Mouse (Mus musculus) naive thymus-derived CD4-positive, alpha-beta T cell, adult 2 months (primary cell): ENCODE results near the gene Cntfr.

ENCODE experiments used
- DNase-seq: peaks from one replicate; pipeline ENCODE4 v3.0.0-alpha.2; 2011; ENCODE audit warnings: low read depth

Gene Cntfr

GRCm38 (mm10) chr4:41678863-41679262 is 18.0 kb downstream of the Cntfr start:
- no peak for DNase-seq

GRCm38 (mm10) chr4:41677006-41677629 is 19.8 kb downstream of the Cntfr start:
- no peak for DNase-seq

GRCm38 (mm10) chr4:41676248-41677005 is 20.5 kb downstream of the Cntfr start:
- no peak for DNase-seq

DNA sequence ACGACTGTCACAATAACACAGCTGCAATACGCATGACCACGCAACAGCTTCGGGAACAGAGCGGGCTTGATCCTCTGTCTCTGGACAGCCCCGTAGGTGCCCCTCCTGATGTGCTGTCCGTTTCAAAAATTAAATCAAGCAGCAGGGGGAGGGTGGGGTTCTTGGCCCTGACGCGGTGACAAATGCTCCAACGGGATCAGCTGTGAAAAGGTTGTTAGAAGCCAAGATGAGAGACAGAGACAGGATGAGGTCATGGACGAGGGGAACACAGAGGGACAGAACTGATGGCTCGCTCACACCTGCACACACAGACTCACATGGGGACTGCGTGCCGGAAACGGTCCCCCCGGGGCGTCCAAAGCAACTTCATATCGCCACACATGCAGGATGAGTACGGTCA is 23.7 kb downstream of the Cntfr start:
- no peak for DNase-seq

- no peak for DNase-seq
These were observed 24.3 kb downstream of the Cntfr start for GRCm38 (mm10) chr4:41672522-41672963.

- DNase-seq: no peak
These were observed 24.9 kb downstream of the Cntfr start for GRCm38 (mm10) chr4:41671963-41672480.

GRCm38 (mm10) chr4:41671500-41671899 is 25.4 kb downstream of the Cntfr start:
- no peak for DNase-seq

DNA sequence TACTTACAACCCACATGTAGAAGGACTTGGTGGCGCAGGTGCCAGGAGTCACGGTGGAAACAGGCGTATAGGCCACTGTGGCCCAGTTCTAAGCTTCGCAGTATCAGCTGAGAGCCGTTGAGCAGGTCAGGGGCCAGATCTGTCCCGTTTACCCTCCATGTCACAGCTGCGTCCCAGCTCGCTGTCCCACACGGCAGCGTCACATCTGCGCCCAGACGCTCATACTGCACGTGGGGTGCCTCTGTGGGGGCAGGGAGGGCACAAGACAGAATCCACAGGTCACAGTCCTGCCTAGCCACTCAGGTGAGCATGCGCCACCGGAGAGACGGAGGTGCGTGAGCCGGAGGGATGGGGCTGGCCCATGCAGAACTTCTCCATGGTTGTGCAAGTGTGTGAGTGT is 26.1 kb downstream of the Cntfr start:
- DNase-seq: no peak

GRCm38 (mm10) chr4:41666646-41667045 is 30.2 kb downstream of the Cntfr start:
- no peak for DNase-seq

DNA sequence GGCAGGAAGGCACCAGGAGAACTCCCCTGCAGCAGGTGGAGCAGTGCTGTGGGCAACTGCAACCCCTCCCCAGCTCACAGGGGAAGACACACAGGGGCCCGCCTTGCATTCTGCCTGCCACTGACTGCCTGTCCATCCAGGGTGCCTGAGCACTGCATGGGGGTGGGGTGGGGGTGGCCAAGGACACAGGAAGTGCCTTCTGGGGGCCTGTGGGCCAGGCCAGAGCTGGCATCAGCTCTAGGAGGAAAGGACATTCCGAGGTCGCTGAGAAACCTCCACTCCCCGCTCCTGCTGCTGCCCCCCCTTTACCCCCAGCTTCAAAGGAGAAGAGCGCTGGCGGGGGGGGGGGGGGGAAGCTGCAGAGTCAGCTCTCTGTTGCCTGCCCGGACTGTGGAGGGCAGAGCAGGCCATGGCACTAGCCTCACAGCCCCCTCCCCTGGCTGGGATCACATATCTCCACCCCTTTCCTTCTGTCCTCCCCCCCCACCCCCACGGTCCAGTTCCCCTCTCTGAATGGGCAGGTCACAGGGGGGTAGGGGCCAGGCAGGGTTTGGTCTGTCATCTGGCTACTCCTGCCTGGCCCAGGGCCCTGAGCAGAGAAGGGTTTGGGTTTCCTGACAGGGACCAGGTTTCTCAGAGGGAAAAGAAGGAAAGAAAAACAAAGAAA is 31.7 kb downstream of the Cntfr start:
- no peak for DNase-seq

GRCm38 (mm10) chr4:41664533-41664932 is 32.4 kb downstream of the Cntfr start:
- DNase-seq: no peak

GRCm38 (mm10) chr4:41663614-41664013 is 33.3 kb downstream of the Cntfr start:
- DNase-seq: no peak

DNA sequence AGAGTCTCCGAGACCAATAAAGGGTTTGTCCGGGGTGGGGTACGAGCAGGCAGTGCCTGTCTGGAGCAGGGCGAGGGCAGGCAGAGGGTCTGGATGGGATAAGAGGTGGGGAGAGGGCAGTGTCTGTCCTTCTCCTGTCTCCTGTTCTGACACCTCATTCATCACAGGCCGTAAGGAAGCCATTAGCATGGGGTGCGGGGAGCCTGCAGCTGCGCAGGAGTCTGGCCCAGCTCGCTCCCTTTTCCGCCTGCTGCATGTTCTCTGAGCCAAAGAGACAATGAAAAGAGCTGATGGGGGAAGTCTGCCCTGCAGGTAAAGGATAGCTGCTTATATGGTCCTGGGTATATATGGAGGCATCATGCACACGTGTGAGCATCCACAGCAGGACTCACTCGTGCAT is 34.2 kb downstream of the Cntfr start:
- no peak for DNase-seq

DNA sequence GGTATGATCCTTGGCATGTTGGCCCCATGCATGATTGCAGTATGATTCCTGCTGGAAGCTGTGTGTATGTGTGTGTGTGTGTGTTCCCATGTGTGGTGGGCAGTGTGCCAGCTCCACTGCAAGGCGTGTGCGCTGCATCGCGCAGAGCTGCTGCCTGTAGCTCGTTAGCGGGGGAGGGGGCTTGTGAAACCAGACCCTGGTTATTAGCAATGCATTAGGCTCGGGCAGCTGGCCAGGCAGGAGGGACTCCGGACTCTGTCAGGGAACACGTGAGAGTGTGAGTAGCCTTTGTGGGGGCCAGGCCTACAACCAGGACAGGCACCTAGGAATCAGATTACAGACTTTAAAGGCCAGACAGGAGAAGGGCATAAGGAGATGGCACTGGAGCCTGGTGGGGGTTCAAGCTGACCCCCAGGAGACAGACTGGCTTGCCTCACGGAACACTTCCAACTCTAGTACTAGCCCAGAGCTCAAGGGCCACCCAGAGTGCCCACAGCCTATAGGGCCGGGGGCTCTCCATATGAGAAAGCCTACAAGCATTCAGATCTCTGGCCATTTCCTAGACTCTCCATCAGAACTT is 35.9 kb downstream of the Cntfr start:
- no peak for DNase-seq

DNA sequence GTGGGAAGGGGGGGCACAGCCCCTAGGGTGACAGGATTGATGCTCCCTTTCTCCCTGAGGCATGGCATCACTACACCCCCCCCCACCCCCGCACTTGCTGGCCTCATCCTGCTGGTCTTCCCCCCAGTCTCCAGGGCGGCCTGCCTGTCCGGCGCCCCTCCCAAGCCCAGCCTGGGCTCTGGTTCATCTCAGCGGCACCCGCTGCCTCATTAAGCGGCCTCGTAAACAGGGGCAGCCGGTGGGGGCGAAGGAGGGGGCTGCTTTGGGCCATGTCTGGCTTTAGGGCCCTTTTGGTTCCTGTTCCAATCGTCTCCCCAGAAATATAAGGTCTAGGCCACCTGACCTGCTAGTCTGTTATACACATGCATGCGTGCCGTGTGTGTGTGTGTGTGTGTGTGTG is 37.3 kb downstream of the Cntfr start:
- DNase-seq: no peak

GRCm38 (mm10) chr4:41658566-41659384 is 38.1 kb downstream of the Cntfr start:
- no peak for DNase-seq

DNA sequence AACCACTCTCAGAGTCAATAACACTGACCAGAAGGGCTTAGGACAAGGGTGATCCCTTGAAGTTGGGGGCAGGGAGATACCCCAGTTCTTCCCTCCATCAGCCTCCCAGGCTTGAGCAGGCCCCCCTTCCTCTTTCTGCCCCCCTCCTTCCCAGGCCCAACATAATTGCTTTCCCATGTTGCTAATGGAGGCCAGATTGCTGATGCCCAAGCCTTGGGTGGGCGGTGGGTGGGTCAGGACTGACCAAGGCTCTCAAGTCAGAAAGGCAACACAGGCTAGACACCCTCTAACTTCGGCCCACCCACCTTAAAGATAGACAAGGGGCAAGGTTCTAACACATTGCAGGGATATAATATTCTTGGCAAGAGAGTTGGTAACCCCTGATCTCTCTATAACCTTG is 41.4 kb downstream of the Cntfr start:
- no peak for DNase-seq

GRCm38 (mm10) chr4:41654217-41654616 is 42.7 kb downstream of the Cntfr start:
- no peak for DNase-seq

DNA sequence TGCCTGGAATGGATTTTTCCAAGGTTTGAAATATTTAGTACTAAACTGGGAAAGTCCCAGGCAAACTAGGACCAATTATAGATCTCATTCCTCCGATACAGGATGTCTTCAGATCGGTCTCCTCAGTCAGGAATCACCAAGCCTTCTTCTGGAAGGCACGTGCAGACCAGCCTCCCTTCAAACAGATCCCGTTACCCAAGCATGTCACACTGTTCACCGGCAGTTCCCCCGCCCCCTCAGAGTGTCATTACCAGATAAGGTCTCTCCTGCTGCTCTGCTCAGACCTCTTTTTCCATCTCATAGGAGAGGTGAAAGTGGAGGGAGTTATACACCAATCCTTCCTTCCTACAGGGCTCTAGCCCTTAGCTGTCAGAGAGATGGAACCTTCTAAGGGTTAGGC is 43.2 kb downstream of the Cntfr start:
- DNase-seq: no peak

DNA sequence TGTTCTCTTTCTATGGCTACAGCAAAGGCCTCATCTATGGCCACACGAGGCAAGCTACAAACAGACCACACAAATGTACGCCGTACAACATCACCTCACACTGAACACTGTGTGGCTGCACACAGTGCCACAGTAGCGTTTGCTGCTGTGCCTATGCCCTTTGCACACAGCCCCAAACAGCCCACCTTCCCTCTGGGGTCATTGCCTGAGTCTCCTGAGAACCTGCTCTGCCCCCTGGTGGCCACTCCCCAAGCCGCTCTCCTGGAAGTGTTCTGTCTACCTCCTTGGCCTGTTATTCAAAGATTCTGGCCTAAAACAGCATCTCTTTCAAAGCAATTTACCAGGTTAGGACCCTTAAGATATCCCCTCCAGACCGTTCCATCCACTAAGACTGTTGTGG is 43.6 kb downstream of the Cntfr start:
- DNase-seq: peak; percentile 58

- DNase-seq: no peak
These were observed 48.3 kb downstream of the Cntfr start for GRCm38 (mm10) chr4:41648627-41649026.

GRCm38 (mm10) chr4:41648157-41648556 is 48.7 kb downstream of the Cntfr start:
- no peak for DNase-seq
